Mouse (Mus musculus) lung, postnatal 14 days (tissue): Measurements from ENCODE around the gene Ttc28.
"Not testable (repeated sequence)": the region's sequence is repeated elsewhere in the genome, so short reads cannot be mapped to it uniquely, and the experiment has no call there.

ENCODE experiments used
- DNase-seq: peaks from one replicate; pipeline ENCODE4 v3.0.0; 2021

The Ttc28 gene

GRCm38 (mm10) chr5:111254781-111255180, 375.2 kb downstream of the Ttc28 start:
- peak; percentile 32 for DNase-seq

- DNase-seq, result no peak
Measured at GRCm38 (mm10) chr5:111256181-111256580, 376.6 kb downstream of the Ttc28 start.

GRCm38 (mm10) chr5:111257127-111257526, 377.5 kb downstream of the Ttc28 start:
- DNase-seq, result peak; percentile 80

DNA sequence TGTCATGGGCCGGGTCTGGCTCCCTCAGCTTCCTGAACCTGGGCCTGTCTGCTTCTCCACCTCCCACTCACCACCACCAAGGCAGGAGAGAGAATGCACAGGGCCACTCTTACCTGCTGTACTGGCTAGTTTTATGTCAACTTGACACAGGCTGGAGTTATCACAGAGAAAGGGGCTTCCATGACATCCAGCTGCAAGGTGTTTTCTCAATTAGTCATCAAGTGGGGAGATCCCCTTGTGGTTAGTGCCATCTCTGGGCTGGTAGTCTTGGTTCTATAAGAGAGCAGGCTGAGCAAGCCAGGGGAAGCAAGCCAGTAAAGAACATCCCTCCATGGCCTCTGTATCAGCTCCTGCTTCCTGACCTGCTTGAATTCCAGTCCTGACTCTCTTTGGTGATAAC, 381.6 kb downstream of the Ttc28 start:
- not testable (repeated sequence) for DNase-seq

DNA sequence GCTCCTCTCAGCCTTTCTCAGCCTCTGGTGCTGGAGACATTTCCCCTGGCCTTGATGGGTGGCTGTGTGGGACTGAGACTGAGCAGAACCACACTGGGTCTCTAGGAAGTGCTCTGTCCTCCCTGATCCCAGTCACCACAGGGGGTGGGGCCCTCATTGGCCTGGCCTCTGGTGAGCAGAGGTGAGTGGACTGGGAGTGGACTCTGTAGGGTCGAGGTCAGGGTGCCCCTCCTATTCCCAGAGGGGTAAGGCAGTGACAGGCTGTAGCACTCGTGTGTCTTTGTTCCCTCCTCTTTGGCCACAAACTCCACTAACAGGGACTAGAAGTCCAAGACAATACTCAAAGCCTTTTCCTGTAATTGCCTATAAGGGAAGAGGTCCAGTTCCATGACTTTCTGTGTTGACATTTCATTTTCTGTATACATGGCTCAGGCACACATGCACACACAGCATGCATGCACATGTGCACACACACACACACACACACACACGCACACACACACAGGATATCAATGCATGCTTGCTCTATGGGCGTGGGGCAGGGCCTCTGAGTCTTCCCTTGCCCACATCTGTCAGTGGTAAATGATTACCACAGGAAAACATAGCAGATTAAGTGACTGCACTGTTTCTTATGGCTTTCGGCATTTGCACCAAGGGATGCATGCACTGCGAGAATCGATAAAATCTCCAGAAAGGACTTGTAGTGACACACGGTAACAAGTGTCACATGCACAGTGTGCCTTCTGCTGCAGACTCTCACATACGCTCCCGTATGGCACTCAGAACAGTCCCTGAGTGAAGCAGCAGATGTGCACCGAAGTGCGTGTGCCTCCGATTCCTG, 382.4 kb downstream of the Ttc28 start:
- peak; percentile 14 for DNase-seq

DNA sequence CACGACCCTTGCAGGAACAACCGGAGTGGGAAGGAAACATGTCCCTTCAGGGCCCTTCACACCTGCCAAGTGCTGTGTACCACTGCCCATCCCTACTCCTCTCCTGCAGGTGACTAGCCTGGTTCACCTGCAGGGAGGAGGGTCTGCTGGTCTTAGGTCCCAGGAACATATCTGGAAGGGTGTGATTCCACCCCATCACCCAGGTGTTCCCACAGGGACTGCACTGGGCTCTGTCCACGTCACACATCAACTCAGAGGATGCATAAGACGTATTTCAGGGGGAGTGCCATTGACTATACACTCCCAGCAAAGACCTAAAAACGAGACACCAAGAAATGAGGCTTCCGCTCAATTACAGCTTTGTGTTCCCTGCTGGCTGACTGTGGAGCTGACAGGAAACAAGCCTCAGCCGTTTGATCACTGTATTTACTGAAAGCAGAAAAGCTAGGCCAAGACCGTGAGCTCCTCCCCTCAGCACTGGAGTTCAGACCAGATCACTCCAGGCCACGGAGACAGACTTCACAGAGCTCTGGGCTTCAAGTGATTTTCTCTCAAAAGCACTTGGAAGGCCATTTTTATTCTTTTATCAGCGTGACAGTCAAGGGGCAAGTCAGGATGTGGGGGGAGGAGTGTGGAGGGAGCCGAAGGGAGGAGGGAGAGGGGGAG, 383.1 kb downstream of the Ttc28 start:
- peak; percentile 67 for DNase-seq

DNA sequence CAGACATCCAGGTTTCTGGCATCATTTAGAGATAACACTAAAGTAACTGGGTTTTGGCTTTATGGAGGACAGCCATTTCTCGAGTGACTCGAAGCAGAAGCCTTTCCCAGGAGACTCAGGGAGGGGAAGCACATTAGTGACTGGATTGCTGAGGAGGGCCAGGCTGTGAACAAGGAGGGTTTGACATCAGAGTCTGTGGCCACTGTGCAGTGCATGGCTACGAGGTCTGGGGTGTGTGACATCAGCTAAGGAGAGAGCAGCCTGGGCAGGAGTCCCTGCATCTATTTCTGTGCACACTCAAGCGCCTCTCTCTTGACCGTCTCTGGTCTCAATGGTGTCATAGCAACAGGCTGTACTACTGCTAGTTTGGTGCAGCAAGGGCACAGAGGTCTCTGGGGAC, 383.8 kb downstream of the Ttc28 start:
- peak; percentile 18 for DNase-seq

DNA sequence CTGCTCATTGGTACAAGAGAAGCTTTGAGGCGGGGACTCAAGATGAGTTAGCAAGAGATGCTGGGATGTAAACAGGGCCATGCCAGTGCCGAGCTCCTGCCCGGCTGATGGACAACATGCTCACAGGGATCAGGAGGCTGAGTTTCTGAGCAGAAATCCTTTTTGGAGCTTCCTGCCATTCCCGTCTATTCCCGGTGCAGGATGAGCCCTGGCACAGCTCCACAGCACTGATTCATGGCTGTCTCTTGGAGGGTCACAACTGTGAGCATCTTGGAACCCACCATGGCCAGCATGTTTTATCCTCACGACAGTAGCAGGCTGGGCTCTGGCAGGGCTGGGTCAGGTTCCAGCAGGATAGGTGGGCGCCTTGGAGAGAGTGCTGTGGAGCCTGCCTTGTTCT, 384.9 kb downstream of the Ttc28 start:
- DNase-seq, result peak; percentile 17

GRCm38 (mm10) chr5:111266658-111267057, 387.1 kb downstream of the Ttc28 start:
- DNase-seq, result peak; percentile 32

GRCm38 (mm10) chr5:111267100-111267499, 387.5 kb downstream of the Ttc28 start:
- peak; percentile 64 for DNase-seq

- no peak for DNase-seq
Measured at GRCm38 (mm10) chr5:111268852-111269251, 389.2 kb downstream of the Ttc28 start.

DNA sequence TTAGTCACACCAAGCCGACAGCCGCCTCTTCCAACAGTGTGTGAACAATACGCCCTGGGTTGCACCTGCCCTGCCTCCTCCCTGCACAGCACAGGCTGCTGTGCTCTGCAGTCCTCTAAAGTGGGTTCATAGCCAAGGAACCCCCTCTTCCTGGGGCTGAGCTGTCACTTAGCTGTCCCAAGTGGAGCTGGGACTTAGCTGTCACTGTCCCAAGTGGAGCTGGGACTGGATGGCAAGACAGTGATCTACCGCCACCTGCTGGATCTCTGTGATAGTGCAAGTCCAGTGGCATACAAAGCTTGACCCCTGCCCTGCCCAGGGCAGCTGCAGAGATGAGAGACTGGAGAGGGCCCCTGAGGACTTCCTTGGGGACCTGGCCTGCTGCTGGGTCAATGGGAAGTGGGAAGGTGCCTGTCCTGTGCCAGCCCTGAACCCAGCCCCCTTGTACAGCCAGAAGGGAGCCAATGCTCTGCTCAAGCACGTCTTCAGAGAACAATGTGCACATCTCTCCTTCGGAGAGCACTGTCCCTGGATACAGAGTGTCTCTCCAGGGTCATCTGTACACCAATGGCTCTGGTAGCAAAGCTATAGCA, 390.1 kb downstream of the Ttc28 start:
- peak; percentile 89 for DNase-seq

DNA sequence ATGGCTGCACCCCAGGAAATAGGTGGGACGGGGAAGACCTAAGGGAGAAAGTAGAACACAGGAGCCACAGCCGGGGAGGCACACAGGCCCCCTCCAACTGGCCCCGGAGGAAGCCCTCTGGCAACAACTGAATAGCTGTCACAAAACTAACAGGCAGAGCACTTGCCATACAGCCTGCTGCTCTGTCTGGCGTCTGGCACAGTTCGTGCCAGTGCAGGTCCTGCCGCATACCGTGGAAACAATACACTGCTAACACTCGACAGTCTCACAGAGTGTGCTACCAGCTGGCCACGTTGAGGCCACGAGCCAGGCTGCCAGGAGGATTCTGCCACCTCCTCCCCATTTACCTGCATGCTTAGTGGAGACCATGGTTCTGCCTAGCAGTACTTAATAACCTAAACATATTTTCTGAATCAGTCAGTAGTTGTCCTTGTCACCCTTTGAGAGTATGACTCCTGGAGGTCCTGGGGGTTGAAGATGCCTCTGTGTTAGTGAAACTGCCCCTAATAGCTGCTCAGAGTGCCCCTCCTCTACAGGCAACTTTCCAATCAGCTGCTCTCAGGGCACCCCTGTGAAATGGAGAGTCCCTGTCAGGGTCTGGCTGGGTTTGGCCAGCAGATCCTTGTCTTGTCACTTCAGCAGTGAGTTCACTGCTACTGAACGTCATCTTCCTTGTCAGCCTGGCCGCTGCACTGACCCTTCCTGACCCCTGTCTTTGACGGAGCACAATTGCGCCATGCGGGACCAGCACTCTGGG, 390.8 kb downstream of the Ttc28 start:
- DNase-seq, result no peak

- peak; percentile 92 for DNase-seq
Measured at GRCm38 (mm10) chr5:111273589-111273988, 394.0 kb downstream of the Ttc28 start.

GRCm38 (mm10) chr5:111274948-111275347, 395.3 kb downstream of the Ttc28 start:
- DNase-seq, result no peak

- DNase-seq, result no peak
Measured at GRCm38 (mm10) chr5:111284420-111285175, 405.0 kb downstream of the Ttc28 start.

DNA sequence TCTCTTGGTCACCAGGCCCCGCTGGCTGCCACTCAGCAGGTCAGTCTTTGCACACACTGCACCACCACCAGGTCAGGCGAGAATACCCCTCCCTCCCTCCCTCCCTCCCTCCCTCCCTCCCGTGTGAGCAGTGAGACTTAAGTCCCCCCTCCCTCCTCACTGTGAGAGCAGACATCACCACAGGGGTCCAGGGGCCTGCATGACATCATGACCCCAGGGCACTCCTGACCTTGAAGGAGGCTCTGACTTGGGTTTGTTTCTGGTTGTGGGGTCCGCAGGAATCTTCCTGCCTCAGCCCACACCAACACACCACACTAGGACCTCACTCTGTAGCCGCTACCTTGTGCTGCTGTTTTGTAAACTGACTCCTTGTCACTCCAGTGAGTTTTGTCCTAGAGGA, 408.0 kb downstream of the Ttc28 start:
- no peak for DNase-seq

GRCm38 (mm10) chr5:111288486-111288885, 408.9 kb downstream of the Ttc28 start:
- no peak for DNase-seq

GRCm38 (mm10) chr5:111290071-111290470, 410.5 kb downstream of the Ttc28 start:
- no peak for DNase-seq

- no peak for DNase-seq
Measured at GRCm38 (mm10) chr5:111291639-111292038, 412.0 kb downstream of the Ttc28 start.

- DNase-seq, result no peak
Measured at GRCm38 (mm10) chr5:111297801-111298200, 418.2 kb downstream of the Ttc28 start.

- no peak for DNase-seq
Measured at GRCm38 (mm10) chr5:111298706-111299105, 419.1 kb downstream of the Ttc28 start.
